In the genomic region with DNA sequence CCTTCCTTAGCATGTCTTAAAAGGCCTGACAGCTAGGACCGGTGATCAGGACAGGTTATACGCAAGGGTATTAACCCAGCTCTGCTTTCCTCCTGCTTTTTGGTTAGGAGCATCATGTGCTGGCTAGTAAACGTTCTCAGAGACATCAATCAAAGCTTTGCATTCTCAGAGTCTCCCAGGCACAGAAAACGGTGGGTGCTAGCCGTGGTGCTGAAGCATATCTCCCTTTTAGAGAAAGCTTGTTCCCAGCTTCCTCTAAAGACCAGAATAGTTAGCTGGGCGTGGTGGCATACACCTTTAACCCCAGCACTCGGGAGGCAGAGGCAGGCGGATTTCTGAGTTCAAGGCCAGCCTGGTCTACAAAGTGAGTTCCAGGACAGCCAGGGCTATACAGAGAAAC, we compare ENCODE assay signal across 10 mouse cellular contexts. TPM values are rescaled to one million over a fixed set of nuclear protein-coding genes. Genes with fewer than 3 reads are reported as not detected.
A peak's percentile ranks its signal among the peaks of the same experiment; 100 is the strongest.
DNase-seq lines count a peak whose midpoint lies in the region; ATAC-seq lines count a peak whose summit lies in the region.
"Had no signal": no experiment of that assay in that cellular context is flagged by ENCODE, and none has a peak within 500 bp of the region (broad histone marks: within the 10 kb centered on the region; RNA-seq: fewer than 3 reads in every experiment).

No protein-coding gene starts in this region.

- H3K4me3 ChIP-seq in intestine, embryonic 16.5 days (ENCODE audit: low read length): no peak overlapping the region
- H3K4me3 ChIP-seq: stomach, embryonic 15.5 days had no signal

- intact Hi-C loops in heart, postnatal 10 days (cut with DNase I): loop anchor here (1.0 kb wide), 1 partner anchor 74 kb away; no protein-coding TSS in a partner anchor

- H3K4me1 ChIP-seq in intestine, embryonic 16.5 days (ENCODE audit: control insufficient read depth, insufficient read depth, low read length): no peaks in the 10 kb centered on the region
- H3K4me1 ChIP-seq: stomach, embryonic 15.5 days had no signal

- DNase-seq in heart, postnatal 10 days: peak; percentile 52 to 67
- no peak for DNase-seq in heart, adult 8-10 months (ENCODE audit: low spot score)
- peak; percentile 30 for DNase-seq in thymus, postnatal 0 days (ENCODE audit: low spot score)
- DNase-seq in thymus, postnatal 36 days: no peak
- DNase-seq in induced T-regulatory cell, adult 2 months (ENCODE audit: low read depth): peak; percentile 3
- DNase-seq in spleen, postnatal 4 days (ENCODE audit: low spot score in 2 of 2): no peak
- DNase-seq in frontal cortex, postnatal 25 days (ENCODE audit: low spot score in 2 of 2): no peak

- no peak overlapping the region for H3K9ac ChIP-seq in intestine, embryonic 16.5 days (ENCODE audit: low read depth, low read length)
- H3K9ac ChIP-seq: stomach, embryonic 15.5 days had no signal

- H3K27me3 ChIP-seq in intestine, embryonic 16.5 days (replicated peaks; ENCODE audit: control insufficient read depth, insufficient read depth, low read length): no peaks in the 10 kb centered on the region
- H3K27me3 ChIP-seq: stomach, embryonic 15.5 days had no signal

- H3K4me2 ChIP-seq in intestine, embryonic 16.5 days (ENCODE audit: low read depth, low read length): no peak overlapping the region
- H3K4me2 ChIP-seq: stomach, embryonic 15.5 days had no signal

- 23% methylated on average over 8 of the region's 8 CpGs for WGBS in intestine, embryonic 16.5 days

- no peak overlapping the region for H3K27ac ChIP-seq in intestine, embryonic 16.5 days (ENCODE audit: low read length)
- H3K27ac ChIP-seq: stomach, embryonic 15.5 days had no signal

- no peaks in the 10 kb centered on the region for H3K9me3 ChIP-seq in intestine, embryonic 16.5 days (ENCODE audit: control insufficient read depth, low read length)
- H3K9me3 ChIP-seq: stomach, embryonic 15.5 days had no signal

- no peak for ATAC-seq in intestine, embryonic 16.5 days

- no peaks in the 10 kb centered on the region for H3K36me3 ChIP-seq in intestine, embryonic 16.5 days (ENCODE audit: control insufficient read depth, insufficient read depth, low read length)
- H3K36me3 ChIP-seq: stomach, embryonic 15.5 days had no signal

RNA-seq across cellular contexts. Expression of a gene that starts 12.3 kb away (rescaled TPM):
- not detected for total RNA-seq in heart, postnatal 10 days (2021)
- total RNA-seq in heart, adult 8-10 months (2022): under 1 TPM in 2 of 4 experiments, not detected in 2; 0.24 to 0.28 TPM
- polyA plus RNA-seq in thymus, postnatal 0 days (2015; fragmentation: Nextera tagmentation; extraction: Ambion mirVana): 0.12 and 0.22 TPM in 2 replicates
- 4.4 and 5.1 TPM in 2 replicates for polyA plus RNA-seq in intestine, embryonic 16.5 days (2015; fragmentation: Nextera tagmentation; extraction: Ambion mirVana)
- total RNA-seq: monocyte, adult 5-6 weeks had no signal

Comparison
In these comparisons a context has a peak if more than half of its experiments do, and no peak if none do; other contexts are left out.
1. DNase-seq: peak in heart, postnatal 10 days (2 of 2), thymus, postnatal 0 days (single experiment) and induced T-regulatory cell, adult 2 months (single experiment); none in heart, adult 8-10 months (single experiment), thymus, postnatal 36 days (0 of 2), spleen, postnatal 4 days (0 of 2) and frontal cortex, postnatal 25 days (0 of 2).